Mouse (Mus musculus) heart, embryonic 12.5 days (tissue): ENCODE measurements at regions not wholly inside any gene's neighbourhood (a gene's known extent, or its start where the extent isn't known, plus 50 kb on each side); places are given as distances from the start of the nearest gene placed in this dataset.

ENCODE experiments used
- ATAC-seq: fragments of 200-750 bp; cut with Nextera tagmentation; 2 replicates; pipeline ENCODE4 v1.8.0; 2017; ENCODE audit warnings: moderate TSS enrichment, moderate library complexity; ENCODE audit not compliant: insufficient number of reproducible peaks, low FRiP score
- H3K27ac ChIP-seq: fragments of 300-500 bp; sonication (generic); 2 replicates; pipeline ENCODE4 v1.5.1; 2016; ENCODE audit warnings: mild to moderate bottlenecking, moderate library complexity; ENCODE audit not compliant: poor library complexity, severe bottlenecking
- H3K27me3 ChIP-seq: fragments of 300-500 bp; sonication (generic); replicated peaks from 2 replicates; pipeline ENCODE4 v1.6.1; 2016; ENCODE audit warnings: mild to moderate bottlenecking, moderate library complexity
- H3K36me3 ChIP-seq: fragments of 300-500 bp; sonication (generic); 2 replicates; pipeline ENCODE4 v1.6.1; 2016; ENCODE audit warnings: mild to moderate bottlenecking, moderate library complexity
- H3K4me1 ChIP-seq: fragments of 300-500 bp; sonication (generic); replicated peaks from 2 replicates; pipeline ENCODE4 v1.6.1; 2016; ENCODE audit warnings: mild to moderate bottlenecking
- H3K4me2 ChIP-seq: fragments of 300-500 bp; sonication (generic); 2 replicates; pipeline ENCODE4 v1.6.1; 2016; ENCODE audit warnings: mild to moderate bottlenecking, moderate library complexity
- H3K4me3 ChIP-seq: fragments of 300-500 bp; sonication (generic); 2 replicates; pipeline ENCODE4 v1.5.1; 2016; ENCODE audit warnings: mild to moderate bottlenecking
- H3K9ac ChIP-seq: fragments of 300-500 bp; sonication (generic); 2 replicates; pipeline ENCODE4 v1.6.1; 2016; ENCODE audit warnings: mild to moderate bottlenecking, moderate library complexity
- H3K9me3 ChIP-seq: fragments of 300-500 bp; sonication (generic); replicated peaks from 2 replicates; pipeline ENCODE4 v1.6.1; 2016; ENCODE audit warnings: mild to moderate bottlenecking, moderate library complexity
- WGBS: fragments of 180-500 bp; shearing (Covaris S2); methylation state at CpG from one replicate; pipeline ENCODE4 v1.1.7; 2016; 5-methylcytosine and 5-hydroxymethylcytosine counted together

- Histone ChIP-seq H3K4me1 (peaks cover 17% of the 10 kb centered on the region), H3K9ac (0 out of 2 replicates have a peak overlapping the region, but pooled peaks have one; percentile 46), H3K4me3 (peak overlapping the region; percentile 38), H3K27me3 (peaks cover 36% of the 10 kb centered on the region), H3K4me2 (peak overlapping the region; percentile 72), H3K27ac (no peak overlapping the region), H3K36me3 (no peaks in the 10 kb centered on the region), H3K9me3 (no peaks in the 10 kb centered on the region)
- ATAC-seq, result no peak
- WGBS, result 9% methylated on average over 8 of the region's 8 CpGs
These were observed 151.9 kb upstream of the Rybp start for GRCm38 (mm10) chr6:100439071-100439737.

DNA sequence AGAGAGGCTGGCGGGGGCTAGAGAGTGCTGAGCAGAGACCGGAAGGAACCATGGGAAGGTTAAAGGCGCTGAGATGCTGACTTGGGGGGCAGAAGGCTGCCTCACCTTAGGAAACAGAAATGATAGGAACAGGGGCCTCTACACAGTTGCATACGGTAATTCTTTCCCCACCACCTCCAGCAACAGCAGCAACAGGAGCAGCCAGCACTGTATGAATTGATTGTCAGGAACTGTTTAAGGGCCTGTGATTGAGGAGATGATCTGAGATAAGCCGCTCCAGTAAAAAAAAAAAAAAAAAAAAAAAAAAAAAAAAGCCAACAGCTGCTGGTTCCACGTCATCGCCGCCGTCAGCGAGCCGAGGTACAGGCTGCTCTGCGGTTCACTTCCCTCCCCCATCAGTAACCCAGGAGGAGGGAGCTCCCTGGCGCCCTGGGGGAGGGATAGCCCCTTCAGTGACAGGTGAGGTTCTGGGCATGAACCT lies 151.3 kb upstream of the Rybp start:
- Histone ChIP-seq H3K4me2 (peak overlapping the region; percentile 72), H3K9me3 (0 out of 2 replicates have a peak, but pooled peaks cover 5% of the 10 kb centered on the region), H3K4me3 (peak overlapping the region; percentile 38), H3K27me3 (peaks cover 39% of the 10 kb centered on the region), H3K9ac (0 out of 2 replicates have a peak overlapping the region, but pooled peaks have one; percentile 46), H3K4me1 (peaks cover 17% of the 10 kb centered on the region), H3K27ac (no peak overlapping the region), H3K36me3 (no peaks in the 10 kb centered on the region)
- WGBS, result under 1% methylated on average over 13 of the region's 13 CpGs
- no peak for ATAC-seq

DNA sequence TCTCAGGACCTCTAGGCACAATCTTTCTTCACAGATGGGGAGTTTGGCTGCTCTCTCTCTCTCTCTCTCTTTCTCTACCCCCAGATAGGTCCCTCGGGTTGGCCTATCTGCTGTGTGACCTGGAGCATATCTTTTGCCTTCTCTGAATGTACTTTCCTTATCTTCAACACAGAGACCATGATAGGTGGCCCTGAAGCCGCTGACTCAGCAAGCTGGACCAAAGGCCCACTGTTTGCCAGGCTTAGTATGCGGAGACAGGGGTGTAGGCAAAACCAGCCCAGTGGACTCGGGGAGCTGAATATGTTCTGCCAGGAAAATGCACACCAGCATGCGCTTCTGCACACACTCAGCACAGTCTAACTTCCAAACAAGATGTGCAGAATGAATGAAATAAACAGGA lies 150.7 kb upstream of the Rybp start:
- H3K4me1 ChIP-seq, result peaks cover 18% of the 10 kb centered on the region
- H3K4me2 ChIP-seq, result peak overlapping the region; percentile 72
- 0 out of 2 replicates have a peak, but pooled peaks cover 5% of the 10 kb centered on the region for H3K9me3 ChIP-seq
- H3K9ac ChIP-seq, result no peak overlapping the region
- no peak overlapping the region; the same call in 1 of the 2 replicates for H3K4me3 ChIP-seq
- no peaks in the 10 kb centered on the region for H3K36me3 ChIP-seq
- ATAC-seq, result no peak
- WGBS, result 24% methylated on average over 5 of the region's 5 CpGs
- peaks cover 43% of the 10 kb centered on the region for H3K27me3 ChIP-seq
- no peak overlapping the region for H3K27ac ChIP-seq

- H3K9ac ChIP-seq, result no peak overlapping the region
- H3K36me3 ChIP-seq, result no peaks in the 10 kb centered on the region
- H3K4me1 ChIP-seq, result peaks cover 29% of the 10 kb centered on the region
- no peak overlapping the region for H3K4me2 ChIP-seq
- no peak overlapping the region for H3K27ac ChIP-seq
- no peak for ATAC-seq
- 54% methylated on average over 2 of the region's 2 CpGs for WGBS
- H3K27me3 ChIP-seq, result peaks cover 40% of the 10 kb centered on the region
- H3K9me3 ChIP-seq, result 0 out of 2 replicates have a peak, but pooled peaks cover 5% of the 10 kb centered on the region
- no peak overlapping the region for H3K4me3 ChIP-seq
These were observed 149.2 kb upstream of the Rybp start for GRCm38 (mm10) chr6:100436507-100436906.

DNA sequence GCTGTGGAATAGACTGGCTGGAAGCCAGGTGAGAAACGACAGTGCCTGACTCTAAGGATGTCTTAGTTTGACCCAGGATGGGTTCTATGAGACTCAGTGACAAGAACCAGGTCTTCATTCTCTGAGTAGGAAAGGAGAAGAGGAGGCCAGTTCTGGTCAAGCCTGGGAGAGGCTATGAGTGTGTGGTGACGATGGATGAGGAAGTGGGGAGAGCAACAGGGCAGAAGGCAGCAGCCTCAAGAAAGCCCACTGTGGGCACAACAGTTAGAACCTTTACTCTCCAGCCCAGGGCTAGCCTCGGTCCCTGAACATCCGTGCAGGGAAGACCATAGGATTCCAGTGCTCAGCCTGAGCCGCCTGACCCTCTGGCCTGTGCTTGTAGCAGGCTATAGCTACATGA lies 147.9 kb upstream of the Rybp start:
- Histone ChIP-seq H3K36me3 (no peaks in the 10 kb centered on the region), H3K27me3 (peaks cover 30% of the 10 kb centered on the region), H3K4me3 (no peak overlapping the region), H3K4me1 (peaks cover 35% of the 10 kb centered on the region), H3K27ac (no peak overlapping the region), H3K9ac (no peak overlapping the region), H3K4me2 (no peak overlapping the region), H3K9me3 (0 out of 2 replicates have a peak, but pooled peaks cover 5% of the 10 kb centered on the region)
- no peak for ATAC-seq
- 56% methylated on average over 5 of the region's 5 CpGs for WGBS

- Histone ChIP-seq H3K36me3 (no peaks in the 10 kb centered on the region), H3K9ac (no peak overlapping the region), H3K4me2 (no peak overlapping the region), H3K27ac (no peak overlapping the region), H3K4me1 (peaks cover 27% of the 10 kb centered on the region), H3K27me3 (peaks cover 28% of the 10 kb centered on the region), H3K4me3 (no peak overlapping the region), H3K9me3 (0 out of 2 replicates have a peak, but pooled peaks cover 5% of the 10 kb centered on the region)
- no peak for ATAC-seq
- 61% methylated on average over 9 of the region's 9 CpGs for WGBS
These were observed 146.2 kb upstream of the Rybp start for GRCm38 (mm10) chr6:100433534-100433867.

- WGBS, result 40% methylated on average over 17 of the region's 17 CpGs
- Histone ChIP-seq H3K9ac (no peak overlapping the region), H3K27me3 (peaks cover 28% of the 10 kb centered on the region)
These were observed 145.6 kb upstream of the Rybp start for GRCm38 (mm10) chr6:100432688-100433533.

GRCm38 (mm10) chr6:100430286-100430685 lies 143.0 kb upstream of the Rybp start:
- no peak overlapping the region for H3K4me2 ChIP-seq
- no peaks in the 10 kb centered on the region for H3K36me3 ChIP-seq
- H3K9me3 ChIP-seq, result 0 out of 2 replicates have a peak, but pooled peaks cover 5% of the 10 kb centered on the region
- H3K27me3 ChIP-seq, result peaks cover 20% of the 10 kb centered on the region
- no peak overlapping the region for H3K9ac ChIP-seq
- no peak overlapping the region for H3K27ac ChIP-seq
- no peak overlapping the region for H3K4me3 ChIP-seq
- ATAC-seq, result no peak
- 86% methylated on average over 4 of the region's 4 CpGs for WGBS
- H3K4me1 ChIP-seq, result peaks cover 22% of the 10 kb centered on the region; the same call in 1 of the 2 replicates

More at GRCm38 (mm10) chr6:100432688-100433533, 145.6 kb upstream of the Rybp start:
- no peak for ATAC-seq
- H3K27ac ChIP-seq, result no peak overlapping the region
- H3K4me3 ChIP-seq, result no peak overlapping the region
- H3K9me3 ChIP-seq, result 0 out of 2 replicates have a peak, but pooled peaks cover 5% of the 10 kb centered on the region
- H3K4me1 ChIP-seq, result peaks cover 22% of the 10 kb centered on the region; the same call in 1 of the 2 replicates
- H3K4me2 ChIP-seq, result no peak overlapping the region
- no peaks in the 10 kb centered on the region for H3K36me3 ChIP-seq

- no peak overlapping the region for H3K27ac ChIP-seq
- H3K9me3 ChIP-seq, result 0 out of 2 replicates have a peak, but pooled peaks cover 5% of the 10 kb centered on the region
- 76% methylated on average over 6 of the region's 6 CpGs for WGBS
- no peak overlapping the region for H3K9ac ChIP-seq
- peaks cover 22% of the 10 kb centered on the region; the same call in 1 of the 2 replicates for H3K4me1 ChIP-seq
- H3K27me3 ChIP-seq, result peaks cover 15% of the 10 kb centered on the region
- no peak for ATAC-seq
- no peak overlapping the region for H3K4me3 ChIP-seq
- H3K4me2 ChIP-seq, result no peak overlapping the region
- H3K36me3 ChIP-seq, result no peaks in the 10 kb centered on the region
These were observed 142.2 kb upstream of the Rybp start for GRCm38 (mm10) chr6:100429511-100429910.

DNA sequence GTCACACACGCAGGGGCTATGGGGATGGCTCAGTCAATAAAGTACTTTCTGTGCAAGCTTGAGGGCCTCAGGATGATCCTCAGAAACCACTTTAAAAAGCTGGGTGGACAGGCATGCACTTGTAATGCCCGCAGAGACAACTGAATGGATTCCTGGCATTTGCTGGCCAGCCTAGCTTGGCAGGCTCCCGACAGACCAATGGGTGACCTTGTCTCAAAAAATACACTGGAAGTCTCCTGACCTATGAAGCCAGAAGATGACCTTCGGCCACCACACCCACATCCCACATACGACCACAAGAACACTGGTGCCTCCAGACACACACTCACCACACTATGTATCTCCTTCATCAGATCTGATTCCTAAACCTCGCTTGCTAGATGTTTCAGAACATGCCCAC lies 141.5 kb upstream of the Rybp start:
- no peak for ATAC-seq
- Histone ChIP-seq H3K9ac (no peak overlapping the region), H3K4me1 (peaks cover 22% of the 10 kb centered on the region; the same call in 1 of the 2 replicates), H3K4me2 (no peak overlapping the region), H3K4me3 (no peak overlapping the region), H3K27ac (no peak overlapping the region), H3K36me3 (no peaks in the 10 kb centered on the region), H3K27me3 (peaks cover 15% of the 10 kb centered on the region), H3K9me3 (0 out of 2 replicates have a peak, but pooled peaks cover 2% of the 10 kb centered on the region)
- 77% methylated on average over 6 of the region's 6 CpGs for WGBS

DNA sequence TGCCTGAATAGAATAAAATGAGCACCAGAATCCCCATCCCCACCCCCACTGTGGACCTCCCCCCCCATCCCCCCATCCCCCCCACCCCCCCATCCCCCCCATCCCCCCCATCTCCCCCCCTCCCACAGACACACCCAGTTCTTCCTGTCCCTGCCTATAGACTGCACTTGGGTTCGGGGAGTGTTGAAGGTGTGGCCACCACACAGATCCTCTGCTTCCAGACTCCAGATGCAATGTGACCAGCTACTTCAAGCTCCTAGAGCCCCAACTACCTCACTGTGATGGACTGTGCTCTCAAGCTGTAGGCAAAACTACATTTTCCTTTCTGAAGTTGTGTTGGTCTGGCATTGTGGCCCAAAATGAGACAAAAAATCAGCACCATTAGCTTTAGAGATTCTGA lies 138.3 kb upstream of the Rybp start:
- Histone ChIP-seq H3K36me3 (no peaks in the 10 kb centered on the region), H3K27ac (no peak overlapping the region), H3K4me2 (no peak overlapping the region), H3K9ac (no peak overlapping the region), H3K27me3 (peaks cover 35% of the 10 kb centered on the region), H3K9me3 (no peaks in the 10 kb centered on the region), H3K4me1 (peaks cover 5% of the 10 kb centered on the region; the same call in 1 of the 2 replicates), H3K4me3 (no peak overlapping the region)
- ATAC-seq, result no peak
- WGBS, result 56% methylated on average over 1 of the region's 1 CpGs
